Mouse (Mus musculus) midbrain, embryonic 14.5 days (tissue): ENCODE data around the gene Gm14296. TPM values are rescaled to one million over a fixed set of nuclear protein-coding genes. Genes with fewer than 3 reads are reported as not detected.
"Not testable (repeated sequence)": the region's sequence is repeated elsewhere in the genome, so short reads cannot be mapped to it uniquely, and the experiment has no call there.

ENCODE experiments used
- ATAC-seq: fragments of 200-750 bp; cut with Nextera tagmentation; 2 replicates; pipeline ENCODE4 v1.8.0; 2017; ENCODE audit warnings: moderate number of reproducible peaks, moderate library complexity; ENCODE audit not compliant: low FRiP score, low TSS enrichment
- DNase-seq: peaks from one replicate; pipeline ENCODE4 v3.0.0-alpha.2; 2015
- H3K27ac ChIP-seq: fragments of 300-500 bp; sonication (generic); replicated peaks from 2 replicates; pipeline ENCODE4 v1.5.1; 2014; ENCODE audit warnings: mild to moderate bottlenecking, low read depth, low read length, moderate library complexity
- H3K27me3 ChIP-seq: fragments of 300-500 bp; sonication (generic); 2 replicates; pipeline ENCODE4 v1.6.1; 2014; ENCODE audit warnings: low read length, control low read depth, mixed read lengths; ENCODE audit not compliant: control insufficient read depth, insufficient read depth
- H3K36me3 ChIP-seq: fragments of 300-500 bp; sonication (generic); 2 replicates; pipeline ENCODE4 v1.6.1; 2014; ENCODE audit warnings: low read length, control low read depth; ENCODE audit not compliant: control insufficient read depth, insufficient read depth
- H3K4me1 ChIP-seq: fragments of 300-500 bp; sonication (generic); 2 replicates; pipeline ENCODE4 v1.6.1; 2014; ENCODE audit warnings: mild to moderate bottlenecking, antibody characterized with exemption, low read length, control low read depth; ENCODE audit not compliant: control insufficient read depth, insufficient read depth
- H3K4me2 ChIP-seq: fragments of 300-500 bp; sonication (generic); 2 replicates; pipeline ENCODE4 v1.6.1; 2014; ENCODE audit warnings: mild to moderate bottlenecking, low read length, moderate library complexity
- H3K4me3 ChIP-seq: fragments of 300-500 bp; sonication (generic); replicated peaks from 2 replicates; pipeline ENCODE4 v1.5.1; 2014; ENCODE audit warnings: low read depth, low read length
- H3K9ac ChIP-seq: fragments of 300-500 bp; sonication (generic); replicated peaks from 2 replicates; pipeline ENCODE4 v1.6.1; 2014; ENCODE audit warnings: mild to moderate bottlenecking, low read length, moderate library complexity
- H3K9me3 ChIP-seq: fragments of 300-500 bp; sonication (generic); 2 replicates; pipeline ENCODE4 v1.6.1; 2016; ENCODE audit warnings: low read length, control low read depth, mixed read lengths; ENCODE audit not compliant: control insufficient read depth
- WGBS: fragments of 180-500 bp; shearing (Covaris S2); extraction: QIAGEN DNeasy Blood & Tissue Kit; methylation state at CpG from one replicate; pipeline ENCODE4 v1.1.7; 2014; 5-methylcytosine and 5-hydroxymethylcytosine counted together
- polyA plus RNA-seq: library from polyadenylated mRNA; unstranded; fragments of >200 nt; fragmentation: Nextera tagmentation; extraction: Ambion mirVana; gene quantifications from 2 replicates; pipeline ENCODE4 v1.2.1, GENCODE M21; 2014

Gm14296 gene
- 13.4 and 15.5 TPM in 2 replicates for polyA plus RNA-seq

DNA sequence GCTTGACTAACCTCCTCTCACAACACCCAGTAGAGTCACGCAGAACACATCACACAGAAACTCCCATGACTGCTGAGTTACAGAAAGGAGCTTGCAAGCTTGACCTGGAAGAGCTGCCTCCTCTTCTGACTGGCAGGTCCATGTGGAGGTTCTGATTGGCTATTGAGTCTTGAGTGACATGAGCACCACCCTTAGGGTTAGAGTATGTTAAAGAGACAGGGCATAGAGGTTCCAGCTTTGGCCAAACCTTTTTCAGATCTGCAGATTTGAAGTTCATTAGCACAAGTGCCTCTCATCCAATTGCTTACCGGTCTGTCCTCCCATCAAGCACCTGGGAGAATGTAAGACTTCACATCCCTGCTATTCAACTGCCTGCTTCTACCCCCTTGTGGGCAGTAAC lies at the start of gene Gm14296:
Gene Gm14296 (minus strand): TSS at position 101 of the 400 bp plus-strand sequence.
- not testable (repeated sequence) for H3K4me1 ChIP-seq, H3K36me3 ChIP-seq, H3K9ac ChIP-seq, H3K27me3 ChIP-seq, H3K4me3 ChIP-seq, ATAC-seq, DNase-seq, H3K9me3 ChIP-seq, H3K4me2 ChIP-seq, H3K27ac ChIP-seq
- WGBS: no CpG with 5 or more reads among the region's 2 CpGs

DNA sequence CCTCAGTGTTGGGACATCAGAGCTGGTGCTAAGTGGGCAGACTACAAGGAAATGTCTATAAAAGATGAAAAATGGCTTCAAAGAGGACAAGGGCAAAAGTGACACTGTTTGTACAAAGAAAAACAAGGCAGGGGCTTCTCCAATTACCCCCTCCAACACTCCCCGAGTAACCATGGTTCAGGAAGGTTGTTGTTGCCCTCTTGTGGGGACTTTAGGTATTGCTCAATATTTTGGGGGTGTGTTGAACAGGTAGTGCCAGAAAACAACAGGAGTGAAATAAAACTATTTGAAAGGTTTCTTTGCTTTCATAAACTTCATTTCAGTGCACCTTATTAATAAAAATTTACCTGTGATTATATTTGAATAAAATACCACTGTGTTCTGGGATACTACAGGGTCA lies 22.1 kb downstream of the Gm14296 start:
- DNase-seq, H3K4me2 ChIP-seq, H3K9me3 ChIP-seq, ATAC-seq, H3K4me3 ChIP-seq, H3K27ac ChIP-seq, H3K36me3 ChIP-seq, H3K9ac ChIP-seq, H3K4me1 ChIP-seq, H3K27me3 ChIP-seq: not testable (repeated sequence)
- WGBS: no CpG with 5 or more reads among the region's 1 CpGs

Other genes with a start within 250 kb of the Gm14296 start
- 41.8 and 42.4 TPM in 2 replicates for gene Gm14305, start 219.5 kb downstream of the Gm14296 start, polyA plus RNA-seq
- 8.0 and 9.4 TPM in 2 replicates for gene Gm14295, start 129.2 kb downstream of the Gm14296 start, polyA plus RNA-seq
- gene Gm14408, start 96.7 kb downstream of the Gm14296 start, polyA plus RNA-seq: not detected in 2 replicates
- 7.1 and 7.2 TPM in 2 replicates for gene Gm14419, start 73.1 kb upstream of the Gm14296 start, polyA plus RNA-seq
- 1.4 TPM in 1 of 2 replicates, not detected in the other for gene Gm14401, start 146.5 kb upstream of the Gm14296 start, polyA plus RNA-seq